In genomic region chr16:57534365-57534764, GRCm38 (mm10) we compare ENCODE assay signal across 23 mouse cellular contexts.
"Had no signal": no experiment of that assay in that cellular context is flagged by ENCODE, and none has a peak within 500 bp of the region (broad histone marks: within the 10 kb centered on the region; RNA-seq: fewer than 3 reads in every experiment).

No protein-coding gene starts in this region.

- DNase-seq: kidney, adult 18-20 months; kidney, adult 9 months; kidney, postnatal 14 days; kidney, postnatal 4 days; left cerebral cortex, postnatal 4 days; liver, postnatal 0 days; lung, postnatal 10 days; lung, postnatal 36 days; right cerebral cortex, adult 18-20 months; right cerebral cortex, postnatal 14 days; spleen, adult 18-20 months; thymus, adult 18-20 months; thymus, postnatal 36 days had no signal

- H3K27me3 ChIP-seq: limb, embryonic 12.5 days; limb, embryonic 15.5 days; lung, embryonic 15.5 days; megakaryocyte, embryonic 14.5 days; midbrain, embryonic 13.5 days had no signal

- H3K4me1 ChIP-seq: midbrain, embryonic 10.5 days; midbrain, embryonic 13.5 days had no signal

- ATAC-seq: liver, postnatal 0 days; midbrain, embryonic 13.5 days; midbrain, embryonic 16.5 days had no signal

- H3K9ac ChIP-seq: limb, embryonic 12.5 days; limb, embryonic 15.5 days; liver, embryonic 14.5 days; liver, postnatal 0 days; lung, embryonic 15.5 days; midbrain, embryonic 13.5 days had no signal

- H3K36me3 ChIP-seq: limb, embryonic 12.5 days; limb, embryonic 15.5 days; lung, embryonic 15.5 days; midbrain, embryonic 10.5 days; midbrain, embryonic 13.5 days had no signal

- H3K4me2 ChIP-seq: limb, embryonic 12.5 days; limb, embryonic 15.5 days; liver, embryonic 11.5 days; lung, embryonic 15.5 days; midbrain, embryonic 13.5 days had no signal

- H3K27ac ChIP-seq: limb, embryonic 12.5 days; limb, embryonic 15.5 days; liver, embryonic 14.5 days; lung, embryonic 15.5 days; midbrain, embryonic 10.5 days; midbrain, embryonic 13.5 days had no signal

- H3K9me3 ChIP-seq: limb, embryonic 12.5 days; limb, embryonic 15.5 days; lung, embryonic 15.5 days; megakaryocyte, embryonic 14.5 days; midbrain, embryonic 10.5 days; midbrain, embryonic 13.5 days had no signal

- H3K4me3 ChIP-seq: limb, embryonic 12.5 days; limb, embryonic 15.5 days; lung, embryonic 15.5 days; megakaryocyte, embryonic 14.5 days; midbrain, embryonic 10.5 days; midbrain, embryonic 13.5 days; myocyte had no signal
